Mouse (Mus musculus) skeletal muscle tissue, adult 2 months (tissue): ENCODE results near the gene Tsen54.
A peak's percentile ranks its signal among the peaks of the same experiment; 100 is the strongest.

Experiments used
- DNase-seq: peaks from one replicate; pipeline ENCODE4 v3.0.0-alpha.2; 2012; ENCODE audit warnings: low read depth, low spot score

The Tsen54 gene

DNA sequence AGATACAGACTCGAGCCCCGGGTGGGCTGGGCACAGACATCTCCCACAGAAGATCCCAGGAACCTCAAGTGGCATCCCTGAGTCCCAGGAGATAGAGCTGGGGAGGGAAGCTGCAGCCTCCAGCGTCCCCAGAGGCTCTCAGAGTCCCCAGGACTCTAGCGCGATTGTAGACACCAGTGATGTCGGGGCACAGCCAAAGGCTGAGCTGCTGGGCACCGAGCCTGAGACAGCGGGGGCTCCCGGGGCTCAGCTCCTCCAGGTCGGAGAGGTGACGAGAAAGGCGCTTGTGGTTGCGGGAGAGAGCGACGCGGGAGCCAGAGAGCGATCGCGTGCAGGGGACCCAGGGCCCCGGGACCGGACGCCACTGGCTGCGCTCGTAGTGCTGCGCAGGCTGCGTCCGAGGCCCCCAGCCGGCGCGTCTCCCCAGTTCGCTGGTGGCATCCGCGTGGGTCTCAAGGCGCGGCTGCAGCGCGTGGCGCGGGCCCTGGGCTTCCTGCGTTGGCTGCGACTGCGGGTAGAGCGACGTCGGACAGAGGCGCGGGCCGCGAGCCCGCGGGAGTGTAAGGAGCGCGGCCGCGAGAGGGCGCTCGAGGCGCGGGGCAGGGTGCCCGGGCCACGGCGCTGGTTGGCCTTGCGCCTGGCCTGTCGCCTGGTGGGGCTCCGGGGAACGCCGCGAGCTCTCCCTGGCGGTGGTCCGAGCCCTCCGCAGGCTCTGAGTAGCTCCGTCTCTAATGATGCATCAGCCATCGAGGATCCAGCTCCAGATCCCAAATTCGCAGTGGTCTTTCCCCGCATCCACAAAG lies 44.8 kb downstream of the Tsen54 start:
- DNase-seq = peak; percentile 81

DNA sequence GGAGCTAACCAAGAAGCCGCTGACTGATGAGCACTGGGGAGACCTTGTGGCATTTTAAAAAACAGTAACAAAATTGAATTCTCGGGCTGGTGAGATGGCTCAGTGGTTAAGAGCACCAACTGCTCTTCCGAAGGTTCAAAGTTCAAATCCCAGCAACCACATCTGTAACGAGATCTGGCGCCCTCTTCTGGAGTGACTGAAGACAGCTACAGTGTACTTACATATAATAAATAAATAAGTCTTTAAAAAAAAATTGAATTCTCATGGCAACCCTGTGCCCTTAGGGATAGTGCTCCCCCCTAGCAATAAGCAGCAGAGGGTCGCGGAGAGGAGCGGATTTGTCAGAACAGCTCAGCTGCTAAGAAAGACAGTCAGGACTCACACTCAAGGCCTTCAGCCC lies 49.4 kb downstream of the Tsen54 start:
- no peak for DNase-seq

DNA sequence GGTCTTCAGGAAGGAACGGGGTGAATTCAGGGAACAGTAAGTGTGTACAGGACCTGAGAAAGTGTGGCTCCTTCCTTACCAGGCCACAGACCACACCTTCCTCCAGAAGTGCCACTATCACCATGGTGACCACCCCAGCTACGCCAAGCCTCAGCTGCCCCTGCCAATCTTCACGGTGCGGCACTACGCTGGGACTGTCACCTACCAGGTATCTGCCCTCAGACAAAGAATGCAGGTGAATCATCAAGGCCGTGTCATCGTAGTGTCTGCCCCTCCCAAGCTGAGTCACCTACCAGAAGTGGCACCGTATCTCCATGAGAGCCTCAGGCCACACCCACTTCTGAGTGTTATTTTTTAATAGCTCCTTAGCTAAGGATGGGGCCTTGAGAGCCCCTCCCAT lies 54.9 kb downstream of the Tsen54 start:
- no peak for DNase-seq

DNA sequence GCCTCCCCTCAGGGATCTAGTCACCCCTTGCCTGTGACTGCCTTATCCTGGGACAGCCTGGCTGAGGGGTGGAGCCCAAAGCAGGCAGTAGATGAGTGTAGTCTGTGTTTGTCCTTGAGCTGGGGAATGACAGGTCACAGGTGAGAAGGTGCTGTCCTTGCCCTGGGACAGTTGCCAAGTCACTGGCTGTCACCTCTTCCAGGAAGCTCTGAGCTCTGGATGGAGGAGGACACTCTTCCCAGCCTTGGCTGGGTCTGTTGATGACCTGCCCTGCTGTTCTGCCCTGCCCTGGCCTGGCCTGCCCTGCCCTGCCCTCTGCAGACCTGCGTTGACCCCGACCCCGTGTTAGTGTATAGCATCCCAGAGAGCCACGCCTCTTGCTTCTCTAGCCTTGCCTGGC lies 57.9 kb downstream of the Tsen54 start:
- DNase-seq = no peak
